Mouse (Mus musculus) erythroblast, embryonic 14.5 days (primary cell): Measurements from ENCODE around the gene Sh2d1b2.

Experiments used
- GATA1 ChIP-seq: IDR thresholded peaks from 2 replicates; pipeline ENCODE4 v1.6.1; 2012; ENCODE audit warnings: low read length, inconsistent platforms, mixed read lengths
- TAL1 ChIP-seq: IDR thresholded peaks from 3 replicates; pipeline ENCODE4 v1.6.1; 2012; ENCODE audit warnings: low read length, inconsistent platforms, mixed read lengths

GRCm38 (mm10) chr1:170254893-170255559 lies 22.5 kb downstream of the Sh2d1b2 start:
- TF ChIP-seq GATA1 (no peak), TAL1 (no peak)
